Mouse (Mus musculus) intestine, embryonic 16.5 days (tissue): ENCODE measurements around the gene Hecw1. TPM values are rescaled to one million over a fixed set of nuclear protein-coding genes. Genes with fewer than 3 reads are reported as not detected.

Source experiments
- ATAC-seq: fragments of 200-750 bp; cut with Nextera tagmentation; 2 replicates; pipeline ENCODE4 v1.8.0; 2017; ENCODE audit warnings: moderate TSS enrichment, moderate library complexity
- H3K27ac ChIP-seq: fragments of 300-500 bp; sonication (generic); 2 replicates; pipeline ENCODE4 v1.5.1; 2014; ENCODE audit warnings: mild to moderate bottlenecking, low read length
- H3K27me3 ChIP-seq: fragments of 300-500 bp; sonication (generic); replicated peaks from 2 replicates; pipeline ENCODE4 v1.6.1; 2014; ENCODE audit warnings: low read length, control low read depth, mixed read lengths; ENCODE audit not compliant: control insufficient read depth, insufficient read depth
- H3K36me3 ChIP-seq: fragments of 300-500 bp; sonication (generic); 2 replicates; pipeline ENCODE4 v1.6.1; 2014; ENCODE audit warnings: low read length, control low read depth; ENCODE audit not compliant: control insufficient read depth, insufficient read depth
- H3K4me1 ChIP-seq: fragments of 300-500 bp; sonication (generic); 2 replicates; pipeline ENCODE4 v1.6.1; 2014; ENCODE audit warnings: low read length, control low read depth, mixed read lengths; ENCODE audit not compliant: control insufficient read depth, insufficient read depth
- H3K4me2 ChIP-seq: fragments of 300-500 bp; sonication (generic); 2 replicates; pipeline ENCODE4 v1.6.1; 2014; ENCODE audit warnings: low read depth, low read length, control low read depth
- H3K4me3 ChIP-seq: fragments of 300-500 bp; sonication (generic); 2 replicates; pipeline ENCODE4 v1.5.1; 2014; ENCODE audit warnings: mild to moderate bottlenecking, low read length
- H3K9ac ChIP-seq: fragments of 300-500 bp; sonication (generic); 2 replicates; pipeline ENCODE4 v1.6.1; 2014; ENCODE audit warnings: low read depth, low read length
- H3K9me3 ChIP-seq: fragments of 300-500 bp; sonication (generic); 2 replicates; pipeline ENCODE4 v1.6.1; 2016; ENCODE audit warnings: low read length, control low read depth; ENCODE audit not compliant: control insufficient read depth
- WGBS: fragments of 180-500 bp; shearing (Covaris S2); extraction: QIAGEN DNeasy Blood & Tissue Kit; methylation state at CpG from one replicate; pipeline ENCODE4 v1.1.7; 2014; 5-methylcytosine and 5-hydroxymethylcytosine counted together
- polyA plus RNA-seq: library from polyadenylated mRNA; unstranded; fragments of >200 nt; fragmentation: Nextera tagmentation; extraction: Ambion mirVana; gene quantifications from 2 replicates; pipeline ENCODE4 v1.2.1, GENCODE M21; 2015

Hecw1 gene
- 0.55 and 0.70 TPM in 2 replicates for polyA plus RNA-seq

DNA sequence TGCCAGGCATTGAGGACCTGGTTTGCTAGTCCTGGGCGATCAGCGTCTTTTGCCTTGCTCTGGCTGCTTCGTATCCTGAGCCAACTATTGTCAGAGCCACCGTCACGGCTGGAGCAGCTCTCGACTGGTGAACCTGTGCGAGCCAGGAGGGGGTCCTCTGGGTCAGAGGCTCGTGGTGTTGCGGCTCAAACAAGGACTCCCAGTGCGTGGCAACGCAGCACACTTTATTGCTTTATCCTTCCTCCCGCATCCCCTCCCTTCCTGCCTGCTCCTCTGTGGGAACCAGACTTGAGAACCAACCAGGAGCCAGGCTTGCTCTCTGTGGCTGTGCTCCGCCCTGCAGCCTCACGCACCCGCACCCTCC is at the start of gene Hecw1:
Hecw1 (minus strand) TSS at position 323 of the 364 bp plus-strand sequence.
- no peak within 1 kb of the TSS for H3K27ac ChIP-seq
- peak; percentile 74 for ATAC-seq
- 1% methylated on average over 15 of the region's 15 CpGs for WGBS
- H3K9ac ChIP-seq, result peak within 1 kb of the TSS; percentile 54
- peaks cover 18% of the 10 kb centered on the region; the same call in 1 of the 2 replicates for H3K27me3 ChIP-seq
- H3K9me3 ChIP-seq, result no peaks in the 10 kb centered on the region
- H3K4me1 ChIP-seq, result peaks cover 6% of the 10 kb centered on the region; the same call in 1 of the 2 replicates
- no peaks in the 10 kb centered on the region for H3K36me3 ChIP-seq
- H3K4me3 ChIP-seq, result peak within 1 kb of the TSS; percentile 52
- H3K4me2 ChIP-seq, result peak within 1 kb of the TSS; percentile 89

DNA sequence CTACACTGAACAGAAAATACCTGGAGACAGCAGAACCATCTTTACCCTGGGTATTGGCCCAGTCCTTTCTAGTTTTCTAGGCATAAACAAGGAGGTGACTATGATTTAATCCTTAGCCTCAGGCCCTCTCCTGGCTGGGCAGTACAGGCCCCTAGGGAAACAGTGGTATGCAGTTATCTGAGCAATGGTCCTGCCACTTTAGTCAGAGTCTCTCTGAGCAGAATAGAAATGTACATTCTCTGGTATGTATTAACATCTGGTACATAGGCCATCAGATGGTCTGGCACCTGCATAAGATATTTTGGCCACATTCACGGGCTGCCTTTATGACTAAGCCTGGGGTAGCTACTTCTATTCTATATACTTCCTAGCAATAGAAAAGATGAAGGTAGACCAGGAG is 38.3 kb upstream of the Hecw1 start:
- Histone ChIP-seq H3K4me1 (no peaks in the 10 kb centered on the region), H3K4me2 (no peak overlapping the region), H3K27ac (no peak overlapping the region), H3K36me3 (no peaks in the 10 kb centered on the region), H3K27me3 (no peaks in the 10 kb centered on the region), H3K4me3 (no peak overlapping the region), H3K9ac (no peak overlapping the region), H3K9me3 (no peaks in the 10 kb centered on the region)
- no peak for ATAC-seq
- WGBS, result 76% methylated on average over 1 of the region's 1 CpGs

DNA sequence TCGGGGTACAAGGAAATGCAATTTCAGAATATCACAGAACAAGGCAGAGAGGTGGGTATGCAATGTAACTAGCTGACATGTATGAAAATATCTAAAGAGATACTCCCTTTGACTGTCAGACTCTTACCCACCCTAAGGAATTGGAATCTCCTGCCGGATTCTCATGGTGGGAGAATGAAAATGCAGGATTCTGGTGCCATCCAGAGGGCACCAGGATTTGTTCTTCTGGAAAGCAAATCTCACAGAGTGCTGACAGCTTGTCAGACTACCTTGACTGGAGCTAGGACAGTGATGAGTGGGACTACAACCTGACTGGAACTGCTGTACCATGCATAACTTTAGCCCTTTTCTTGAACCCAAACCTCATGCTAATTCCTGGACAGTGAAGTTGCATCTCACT is 29.6 kb upstream of the Hecw1 start:
- Histone ChIP-seq H3K4me2 (no peak overlapping the region), H3K9me3 (no peaks in the 10 kb centered on the region), H3K4me1 (no peaks in the 10 kb centered on the region), H3K9ac (no peak overlapping the region), H3K27ac (no peak overlapping the region), H3K36me3 (no peaks in the 10 kb centered on the region), H3K4me3 (no peak overlapping the region), H3K27me3 (no peaks in the 10 kb centered on the region)
- no peak for ATAC-seq
- WGBS, result 82% methylated on average over 2 of the region's 2 CpGs

- H3K9ac ChIP-seq, result no peak overlapping the region
- H3K36me3 ChIP-seq, result no peaks in the 10 kb centered on the region
- no peak overlapping the region for H3K27ac ChIP-seq
- no peaks in the 10 kb centered on the region for H3K9me3 ChIP-seq
- no peaks in the 10 kb centered on the region for H3K27me3 ChIP-seq
- no peaks in the 10 kb centered on the region for H3K4me1 ChIP-seq
- H3K4me3 ChIP-seq, result no peak overlapping the region
- 73% methylated on average over 5 of the region's 5 CpGs for WGBS
- no peak for ATAC-seq
- no peak overlapping the region for H3K4me2 ChIP-seq
Measured at GRCm38 (mm10) chr13:14542860-14543259, 19.8 kb upstream of the Hecw1 start.

DNA sequence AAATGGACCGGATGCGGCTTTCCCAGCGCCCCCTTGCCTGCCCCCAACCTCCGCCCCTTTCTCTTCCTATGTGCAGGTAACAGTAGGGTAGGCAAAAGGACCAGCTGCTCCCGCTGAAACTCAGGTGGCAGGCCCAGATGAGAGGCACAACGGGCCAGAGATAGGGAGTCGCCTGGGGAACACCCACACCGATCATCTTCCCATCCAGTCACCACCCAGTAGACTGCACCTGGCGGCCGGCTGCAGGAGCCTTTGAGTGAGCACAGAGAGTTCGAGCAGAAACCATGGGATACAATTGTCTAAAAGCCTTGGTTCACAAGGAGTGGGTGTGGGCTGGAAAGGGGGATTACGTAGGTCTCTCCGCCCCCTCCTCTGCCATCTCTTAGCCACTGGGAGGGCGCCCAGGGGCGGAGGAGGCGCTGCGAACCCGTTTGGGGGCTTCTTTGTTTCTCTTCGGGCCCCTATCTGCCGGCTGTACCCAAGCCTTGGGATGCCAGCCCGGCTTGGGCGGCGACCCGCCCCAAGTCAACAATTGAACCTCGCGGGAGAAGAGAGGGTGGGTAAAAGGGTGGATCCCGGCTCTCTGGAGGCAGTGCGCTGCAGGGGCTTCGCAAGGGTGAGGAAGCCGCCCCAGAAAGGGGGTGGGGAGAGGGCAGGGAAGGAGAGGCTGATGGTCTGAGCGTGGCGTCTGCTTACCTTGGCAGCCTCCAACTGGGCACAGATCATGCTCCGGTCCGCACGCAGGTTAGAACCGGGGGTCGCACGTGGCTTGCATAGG is 711 bp downstream of the Hecw1 start:
- Histone ChIP-seq H3K4me3 (peak overlapping the region; percentile 52), H3K27ac (no peak overlapping the region), H3K4me1 (peaks cover 6% of the 10 kb centered on the region; the same call in 1 of the 2 replicates), H3K9ac (peak overlapping the region; percentile 54), H3K36me3 (no peaks in the 10 kb centered on the region), H3K27me3 (peaks cover 18% of the 10 kb centered on the region; the same call in 1 of the 2 replicates), H3K4me2 (peak overlapping the region; percentile 89), H3K9me3 (no peaks in the 10 kb centered on the region)
- peak; percentile 86 for ATAC-seq
- 2% methylated on average over 38 of the region's 38 CpGs for WGBS

DNA sequence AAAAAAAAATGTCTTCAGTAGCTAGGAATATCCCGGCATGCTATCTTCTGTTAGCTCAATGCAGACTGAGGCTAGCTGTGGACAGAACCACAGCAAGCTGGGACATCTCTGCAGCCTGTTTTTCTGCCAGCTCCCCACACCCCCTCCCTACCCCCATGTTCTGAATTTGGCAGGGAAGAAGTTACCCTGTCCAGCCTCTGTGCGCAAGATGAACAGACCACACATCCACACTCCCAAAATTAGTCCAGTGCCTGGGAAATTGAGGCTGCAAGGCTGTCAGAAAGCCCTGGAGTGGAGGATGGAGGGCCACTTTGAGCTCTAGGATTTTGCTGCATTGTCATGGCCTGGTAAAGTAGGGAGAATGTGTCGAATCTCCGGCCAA is 1.3 kb downstream of the Hecw1 start:
- 22% methylated on average over 4 of the region's 4 CpGs for WGBS
- peaks cover 6% of the 10 kb centered on the region; the same call in 1 of the 2 replicates for H3K4me1 ChIP-seq
- ATAC-seq, result 0 out of 2 replicates have a peak, but pooled peaks have one; percentile 9
- H3K4me2 ChIP-seq, result no peak overlapping the region
- no peak overlapping the region for H3K9ac ChIP-seq
- H3K27ac ChIP-seq, result no peak overlapping the region
- peak overlapping the region; percentile 52; the same call in 1 of the 2 replicates for H3K4me3 ChIP-seq
- H3K9me3 ChIP-seq, result no peaks in the 10 kb centered on the region
- no peaks in the 10 kb centered on the region for H3K36me3 ChIP-seq
- H3K27me3 ChIP-seq, result peaks cover 18% of the 10 kb centered on the region; the same call in 1 of the 2 replicates

DNA sequence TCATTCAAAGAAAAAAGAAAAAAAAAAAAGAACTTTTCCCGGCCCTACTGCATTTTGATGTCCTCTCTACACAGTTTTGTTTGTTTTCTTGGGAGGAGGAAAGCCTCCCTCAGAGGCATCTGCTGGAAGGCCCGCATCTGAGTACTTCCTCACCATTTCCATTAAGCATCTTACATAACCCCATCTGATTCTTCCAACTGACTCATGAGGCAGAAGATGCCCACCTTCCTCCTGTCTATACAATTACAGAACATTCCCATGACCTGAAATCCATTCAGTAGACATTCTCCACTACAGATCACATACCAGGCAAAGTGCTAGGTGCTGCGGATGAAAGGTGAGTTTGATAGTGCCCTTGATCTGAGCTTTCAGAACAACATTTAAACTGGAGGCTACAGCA is 3.4 kb downstream of the Hecw1 start:
- peaks cover 6% of the 10 kb centered on the region; the same call in 1 of the 2 replicates for H3K4me1 ChIP-seq
- H3K9me3 ChIP-seq, result no peaks in the 10 kb centered on the region
- no peak overlapping the region for H3K4me3 ChIP-seq
- 74% methylated on average over 3 of the region's 3 CpGs for WGBS
- no peak overlapping the region for H3K9ac ChIP-seq
- H3K27ac ChIP-seq, result no peak overlapping the region
- no peak for ATAC-seq
- peaks cover 18% of the 10 kb centered on the region; the same call in 1 of the 2 replicates for H3K27me3 ChIP-seq
- H3K4me2 ChIP-seq, result no peak overlapping the region
- no peaks in the 10 kb centered on the region for H3K36me3 ChIP-seq

GRCm38 (mm10) chr13:14517478-14517877 is 5.5 kb downstream of the Hecw1 start:
- H3K4me2 ChIP-seq, result no peak overlapping the region
- H3K9ac ChIP-seq, result no peak overlapping the region
- H3K4me1 ChIP-seq, result peaks cover 2% of the 10 kb centered on the region; the same call in 1 of the 2 replicates
- H3K27ac ChIP-seq, result no peak overlapping the region
- H3K9me3 ChIP-seq, result no peaks in the 10 kb centered on the region
- 83% methylated on average over 3 of the region's 3 CpGs for WGBS
- H3K4me3 ChIP-seq, result no peak overlapping the region
- ATAC-seq, result no peak
- H3K36me3 ChIP-seq, result no peaks in the 10 kb centered on the region
- H3K27me3 ChIP-seq, result peaks cover 13% of the 10 kb centered on the region; the same call in 1 of the 2 replicates

DNA sequence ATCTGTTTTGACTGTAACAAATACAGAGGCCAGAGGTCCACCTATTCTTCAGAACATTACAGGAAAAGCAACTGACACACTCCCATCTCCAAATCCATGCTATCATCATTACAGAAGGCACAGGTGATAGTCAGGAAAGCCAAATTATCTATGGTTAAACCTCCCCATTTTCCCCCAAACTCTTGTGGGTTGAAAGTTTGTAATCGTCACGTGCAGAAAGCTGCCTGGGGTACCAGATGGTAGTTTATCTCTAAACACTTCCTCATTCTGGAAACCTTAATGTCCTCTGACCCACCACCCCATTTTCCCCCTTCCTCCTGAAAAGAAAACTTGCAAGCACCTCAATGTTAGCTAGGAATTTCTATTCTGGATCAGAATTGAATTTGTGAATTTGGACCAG is 7.9 kb downstream of the Hecw1 start:
- Histone ChIP-seq H3K4me1 (no peaks in the 10 kb centered on the region), H3K27ac (no peak overlapping the region), H3K4me2 (no peak overlapping the region), H3K27me3 (no peaks in the 10 kb centered on the region), H3K9ac (no peak overlapping the region), H3K9me3 (no peaks in the 10 kb centered on the region), H3K4me3 (no peak overlapping the region), H3K36me3 (no peaks in the 10 kb centered on the region)
- no peak for ATAC-seq
- 83% methylated on average over 2 of the region's 2 CpGs for WGBS
